Mouse (Mus musculus) lung, adult 18-20 months (tissue): ENCODE measurements around the gene Sh3d21.
A peak's percentile ranks its signal among the peaks of the same experiment; 100 is the strongest.

Experiments used
- DNase-seq, 2 experiments: peaks; one replicate each; pipeline ENCODE4 v3.0.0; 2022; ENCODE audit warnings: mixed read lengths in 2 of 2

Sh3d21 gene

DNA sequence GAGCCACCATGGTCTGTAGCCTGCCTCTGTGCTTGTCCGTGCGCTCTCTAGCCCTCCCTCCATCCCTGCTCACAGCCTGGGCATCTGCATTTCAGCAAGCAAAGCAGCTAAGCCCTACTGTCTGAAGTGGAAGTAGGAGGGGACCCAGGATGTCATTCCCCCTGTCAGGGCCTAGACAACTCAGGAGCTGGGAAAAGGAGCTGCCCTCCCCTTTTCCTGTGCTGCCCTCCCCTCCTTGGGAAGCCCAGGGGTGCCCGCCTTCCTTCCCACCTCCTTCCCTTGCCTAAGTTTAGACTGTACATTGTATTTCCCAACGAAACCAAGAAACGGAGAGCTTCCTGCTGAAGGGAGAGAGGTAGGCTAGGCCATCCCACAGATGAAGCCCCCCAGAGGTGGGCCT, 22.3 kb downstream of the Sh3d21 start:
- DNase-seq = no peak

DNA sequence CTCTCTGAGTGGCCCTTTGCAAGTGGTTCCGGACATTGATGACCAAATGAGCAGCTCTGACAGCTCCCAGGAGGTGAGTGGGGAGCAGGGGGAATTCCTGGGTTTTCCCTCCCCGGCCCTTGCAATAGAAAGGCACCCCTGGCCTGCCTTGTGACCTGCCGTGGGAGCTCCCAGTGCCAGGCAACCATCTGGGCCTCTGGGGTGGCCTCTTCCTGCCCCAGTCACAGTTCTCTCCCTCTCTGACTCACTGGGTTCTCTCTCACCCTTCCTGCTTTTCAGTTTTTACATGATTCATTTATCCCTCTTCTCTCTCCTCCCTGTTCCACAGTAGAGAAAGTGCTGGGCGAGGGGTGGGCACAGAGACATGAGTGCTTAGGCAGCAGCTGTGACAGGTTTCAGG, 25.5 kb downstream of the Sh3d21 start:
- DNase-seq = no peak

DNA sequence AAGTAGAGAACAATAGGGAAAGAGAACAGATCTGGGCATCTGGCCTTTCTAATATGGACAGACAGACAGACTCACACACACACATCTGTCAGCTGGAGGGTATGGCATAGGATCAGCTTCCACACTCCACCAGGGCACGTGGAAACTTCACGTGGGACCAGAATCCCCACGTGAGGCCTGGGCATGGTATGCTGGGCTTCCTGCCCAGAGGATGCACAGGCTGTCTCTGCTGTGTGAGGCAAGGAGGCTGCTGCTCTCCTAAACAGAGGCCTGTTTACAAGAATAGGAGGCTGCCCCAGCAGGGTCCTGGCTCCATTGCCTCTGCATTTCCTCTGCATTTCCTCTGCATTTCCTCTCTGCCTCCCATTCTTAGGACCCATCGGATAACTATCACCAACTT, 28.7 kb downstream of the Sh3d21 start:
- no peak for DNase-seq

DNA sequence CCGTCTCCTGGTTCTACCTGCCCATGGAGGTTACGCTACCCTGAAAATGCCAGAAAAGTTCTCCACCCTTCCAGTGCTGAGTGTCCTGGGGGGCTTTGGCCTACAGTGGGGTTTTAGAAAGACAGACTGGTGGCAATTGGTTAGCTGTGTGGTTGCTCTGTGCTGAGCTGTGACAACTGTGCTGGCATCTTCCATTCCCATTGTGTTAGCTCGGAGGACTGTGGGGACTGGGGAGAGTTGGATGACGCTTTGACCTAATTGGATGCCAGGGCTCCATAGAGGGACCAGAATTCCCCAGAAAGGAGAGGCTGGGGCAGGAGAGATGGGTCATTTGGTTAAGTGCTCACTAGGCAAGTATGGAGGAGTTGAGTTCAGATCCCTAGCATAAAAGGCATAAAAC, 29.1 kb downstream of the Sh3d21 start:
- no peak for DNase-seq

DNA sequence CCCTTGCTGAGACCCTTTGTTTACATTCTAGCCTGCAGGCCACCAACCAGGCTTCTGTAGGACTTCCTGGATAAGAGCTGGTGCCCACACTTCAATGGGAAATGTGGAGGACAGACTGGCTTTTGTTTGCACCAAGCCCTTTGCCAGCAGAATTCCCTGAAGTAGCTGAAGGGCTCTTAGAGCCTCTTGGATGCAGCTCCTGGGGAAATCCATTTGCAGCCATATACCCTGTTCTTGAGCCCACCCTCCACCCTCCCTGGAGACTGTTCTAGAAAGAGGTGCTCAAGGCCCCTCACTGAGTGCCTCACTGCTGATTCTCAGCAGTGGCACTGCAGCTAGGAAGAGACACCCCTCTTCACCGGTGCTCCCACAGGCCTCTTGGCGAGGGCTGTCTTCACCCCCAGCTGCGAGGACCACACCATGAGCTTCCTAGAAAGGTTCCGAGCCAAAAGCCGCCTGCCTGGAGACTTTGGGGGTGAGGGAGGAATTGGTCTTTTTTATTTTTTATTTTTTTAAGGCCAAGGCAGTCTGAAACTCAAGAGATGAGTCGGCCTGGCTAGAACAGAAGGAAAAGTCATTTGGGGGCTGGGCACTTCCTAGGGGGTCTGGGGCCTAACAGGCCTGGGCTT, 30.5 kb downstream of the Sh3d21 start:
- peak; percentile 57 to 74 for DNase-seq

DNA sequence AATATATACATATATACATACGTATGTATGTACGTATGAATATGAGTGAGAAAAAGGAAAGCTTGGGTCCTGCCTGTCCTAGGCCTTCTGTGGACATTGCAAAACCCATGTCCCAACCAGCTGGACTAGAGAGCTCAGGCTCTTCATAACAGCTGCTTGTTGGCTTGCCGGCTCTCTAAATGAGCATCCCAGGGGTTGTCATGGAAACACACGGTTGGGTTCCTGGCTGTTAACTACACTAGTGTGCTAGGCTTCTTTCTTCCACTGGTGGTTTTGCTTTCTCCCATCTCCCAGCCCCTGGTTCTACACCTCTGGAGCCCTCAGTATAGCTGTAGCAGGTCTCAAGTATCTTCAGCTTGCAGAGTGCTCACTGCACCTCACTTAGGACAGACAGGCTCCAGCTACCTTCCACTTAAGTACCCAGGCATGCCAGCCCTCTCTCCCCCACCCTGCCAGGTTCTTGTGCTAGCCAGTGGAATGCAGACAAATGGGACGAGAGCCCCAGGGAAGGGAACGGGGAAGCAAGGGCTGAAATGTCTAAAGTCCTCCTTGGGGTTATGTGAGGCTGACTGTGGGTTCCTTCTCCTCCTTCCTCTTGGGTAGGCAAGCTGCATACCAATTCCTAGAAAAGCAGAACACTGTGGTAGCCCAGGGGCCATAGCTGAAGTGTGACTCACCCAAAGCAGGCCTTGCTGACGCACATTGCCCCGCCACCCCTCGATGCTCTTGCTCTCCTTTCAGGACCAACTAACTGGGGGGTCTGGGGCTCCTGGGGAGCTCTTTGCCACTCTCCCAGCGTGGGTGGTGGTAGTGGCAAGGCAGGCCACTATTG, 31.8 kb downstream of the Sh3d21 start:
- DNase-seq = peak; percentile 81 to 85

DNA sequence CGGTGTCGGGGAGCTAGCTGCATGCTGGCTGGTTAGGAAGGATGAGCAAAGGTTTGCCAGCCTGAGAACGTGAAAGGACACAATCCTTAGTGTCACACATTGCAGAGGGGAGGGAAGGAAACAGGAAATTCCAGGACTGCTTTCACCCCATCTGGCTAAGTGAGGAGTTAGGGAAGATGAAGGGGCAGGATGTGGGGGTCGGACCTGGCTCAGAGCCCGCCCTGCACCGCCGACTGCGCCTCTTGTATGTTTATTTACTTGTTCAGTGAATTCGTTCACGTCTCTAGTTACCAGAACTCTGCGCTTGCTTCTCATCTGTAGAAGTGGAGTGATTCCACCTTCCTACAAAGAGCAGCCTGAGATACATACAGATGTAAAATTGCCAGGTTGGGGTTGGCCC, 32.8 kb downstream of the Sh3d21 start:
- no peak for DNase-seq

DNA sequence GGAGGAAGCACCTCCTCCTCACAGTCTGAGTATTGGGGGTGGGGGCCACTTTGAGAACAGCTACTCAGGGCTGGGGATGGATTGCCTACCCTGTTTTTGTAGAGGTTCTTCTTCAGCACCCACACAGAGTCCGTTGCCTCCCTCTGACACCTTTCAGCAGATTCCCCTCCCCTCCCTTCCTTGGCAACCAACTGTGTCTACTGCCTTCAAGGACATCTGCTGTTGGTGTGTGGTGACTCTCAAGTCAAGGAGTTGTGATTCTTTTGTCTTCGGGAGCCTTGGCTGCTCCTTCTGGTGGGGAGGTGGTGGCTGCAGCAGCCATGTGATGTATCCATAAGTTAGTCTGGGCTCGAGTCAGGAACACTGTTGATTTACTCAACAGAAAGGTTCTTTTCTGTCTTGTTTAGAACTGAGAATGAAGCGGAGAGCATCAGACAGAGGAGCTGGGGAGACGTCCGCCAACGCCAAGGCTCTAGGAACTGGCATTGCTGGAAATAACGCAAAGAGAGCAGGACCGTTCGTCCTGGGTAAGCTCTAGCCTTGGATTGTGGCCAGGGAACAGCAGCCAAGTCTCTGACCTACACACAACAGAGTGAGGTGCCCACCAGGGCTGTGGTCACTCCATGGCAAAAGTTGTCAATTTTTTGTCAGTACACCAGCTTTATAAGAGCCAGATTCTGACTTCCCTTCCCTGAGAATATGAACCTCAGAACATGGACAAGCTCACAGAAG, 39.8 kb downstream of the Sh3d21 start:
- DNase-seq = no peak

DNA sequence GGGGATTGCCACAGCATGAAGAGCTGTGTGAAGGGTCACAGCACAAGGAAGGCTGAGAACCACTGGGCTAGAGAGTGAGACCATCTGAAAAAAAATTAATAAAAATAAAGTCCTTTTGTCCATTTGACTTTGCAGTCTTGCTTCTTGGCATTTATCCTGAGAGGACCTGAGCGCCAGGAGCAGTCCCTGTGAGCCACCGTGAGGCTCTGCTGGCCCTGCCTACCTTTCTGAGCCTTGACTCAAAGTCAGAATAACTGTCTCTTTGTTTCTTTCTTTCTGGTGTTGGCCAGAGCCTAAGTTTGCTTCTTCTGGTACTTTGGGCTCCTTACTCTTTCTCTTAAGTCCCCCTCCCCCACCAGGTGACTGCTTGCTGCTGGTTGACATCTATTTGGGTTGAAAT, 42.8 kb downstream of the Sh3d21 start:
- no peak for DNase-seq

DNA sequence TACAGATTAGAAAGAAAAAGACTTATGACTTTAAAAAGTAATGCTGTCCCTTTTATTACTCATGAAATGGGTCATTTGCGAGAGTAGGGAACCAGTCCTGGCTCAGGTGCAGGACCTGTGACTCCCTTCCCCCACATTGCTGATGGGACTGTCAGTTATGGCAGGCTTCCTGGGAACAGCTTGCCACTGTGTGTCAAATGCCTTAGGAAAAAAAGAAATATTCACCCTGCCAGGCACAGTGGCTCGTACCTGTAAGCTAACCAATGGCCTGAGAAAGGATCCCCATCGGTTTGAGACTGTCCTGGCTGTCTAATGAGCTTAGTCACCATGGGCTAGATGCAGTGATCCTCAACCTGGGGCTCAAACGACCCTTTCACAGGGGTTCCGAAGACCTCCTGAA, 43.2 kb downstream of the Sh3d21 start:
- no peak for DNase-seq

DNA sequence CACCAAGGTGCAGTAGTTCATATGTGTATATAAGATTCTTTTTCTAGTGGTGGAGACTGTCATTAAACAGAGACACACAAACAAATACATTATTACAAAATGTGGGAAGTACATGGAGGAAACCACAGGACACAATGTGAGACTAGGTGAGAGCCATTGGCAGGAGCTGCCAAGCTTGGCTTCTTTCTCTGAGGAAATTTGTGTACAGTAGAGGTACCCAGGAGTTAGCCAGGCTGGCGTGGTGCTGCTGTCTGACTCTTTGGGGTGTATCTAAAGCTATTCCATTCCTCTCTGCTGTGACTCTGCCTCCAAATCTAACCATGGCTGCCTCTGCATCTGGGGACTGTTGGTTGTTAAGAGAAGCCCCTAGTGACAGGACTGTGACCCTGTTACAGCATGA, 44.2 kb downstream of the Sh3d21 start:
- DNase-seq = no peak

DNA sequence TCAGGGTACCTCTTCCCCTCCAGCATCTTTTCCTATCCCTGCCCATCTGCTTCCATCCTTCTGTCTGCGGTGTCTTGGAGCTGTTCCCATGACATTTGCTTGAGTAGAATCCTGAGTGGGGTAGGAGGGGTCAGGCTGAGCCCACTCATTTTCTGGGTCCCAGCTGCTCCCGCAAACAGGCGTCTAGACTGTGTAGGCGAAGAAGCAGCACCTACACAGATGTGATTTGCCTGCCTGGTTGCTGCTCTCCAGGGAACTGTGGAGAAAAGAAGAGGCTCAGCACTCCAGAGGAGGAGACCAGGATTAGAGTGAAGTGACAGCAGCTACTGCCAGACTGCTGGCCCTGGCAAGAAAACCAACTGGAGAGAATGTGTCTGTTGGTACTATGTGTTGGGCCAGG, 44.6 kb downstream of the Sh3d21 start:
- no peak for DNase-seq

DNA sequence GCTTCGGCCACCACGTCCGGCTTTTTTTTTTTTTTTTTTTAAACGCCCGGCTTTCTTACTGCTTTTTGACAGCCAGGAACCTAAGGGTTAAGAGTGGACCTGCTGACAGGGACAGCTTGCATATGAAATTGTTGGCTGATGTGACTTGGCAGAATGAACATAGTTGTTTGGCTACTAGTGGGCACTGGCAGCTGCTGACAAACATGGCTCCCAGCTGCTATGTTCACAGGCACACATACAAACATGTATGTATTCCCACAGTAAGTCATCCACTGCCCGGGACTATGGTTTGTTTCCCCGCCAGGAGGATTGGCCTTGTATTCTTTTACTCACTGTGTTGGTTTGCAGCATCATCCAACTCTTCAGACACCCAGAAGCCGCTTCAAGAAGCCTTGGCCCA, 46.2 kb downstream of the Sh3d21 start:
- no peak for DNase-seq

DNA sequence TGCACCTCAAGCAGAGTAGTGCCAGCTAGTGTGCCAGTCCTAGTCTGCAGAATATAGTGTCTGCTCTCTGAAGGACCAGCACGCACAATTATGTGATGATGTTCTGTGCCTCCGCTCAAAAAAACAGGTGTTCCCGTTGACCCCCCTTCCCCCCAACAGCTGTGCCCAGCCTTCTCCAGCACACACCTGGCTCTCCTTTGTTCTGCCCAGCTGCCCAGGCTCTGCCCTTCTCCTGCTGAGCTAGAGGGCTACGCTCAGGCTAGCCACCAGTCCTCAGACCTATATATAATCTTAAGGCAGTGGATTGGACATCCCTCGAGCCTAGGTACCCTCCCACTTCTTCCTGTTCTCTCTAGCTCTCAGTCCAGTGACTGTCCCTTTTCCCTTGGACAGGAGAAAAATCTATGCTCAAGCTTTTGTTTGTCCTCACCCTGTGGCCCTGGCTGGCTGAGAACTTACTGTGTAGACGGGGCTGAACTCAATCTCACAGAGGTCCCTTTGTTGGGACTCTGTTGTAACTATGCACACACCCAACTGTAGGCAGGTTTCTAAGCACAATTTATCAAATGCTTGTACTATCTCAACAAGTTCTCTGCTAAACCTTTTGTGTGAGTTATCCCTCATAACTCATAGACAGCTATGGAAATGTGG, 47.3 kb downstream of the Sh3d21 start:
- no peak for DNase-seq

DNA sequence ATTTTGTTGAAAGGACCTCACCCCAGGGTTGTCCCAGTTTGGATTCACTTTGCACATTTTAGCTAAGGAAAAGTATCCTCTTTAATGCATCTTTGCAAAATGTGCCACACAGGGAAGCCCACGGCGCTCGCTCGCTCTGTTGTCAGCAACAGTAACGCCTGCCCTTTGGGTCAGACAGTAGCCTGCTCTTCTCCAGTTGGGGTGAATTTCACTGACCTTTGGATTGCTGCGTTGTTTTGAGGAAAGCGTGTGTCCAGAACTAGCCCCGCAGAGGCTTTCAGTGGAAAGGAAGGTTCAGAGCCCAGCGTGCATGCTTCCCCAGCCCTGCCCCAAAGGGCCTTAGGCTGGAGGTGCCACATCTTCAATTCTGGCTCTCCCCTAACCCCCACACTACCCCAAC, 47.9 kb downstream of the Sh3d21 start:
- no peak for DNase-seq

DNA sequence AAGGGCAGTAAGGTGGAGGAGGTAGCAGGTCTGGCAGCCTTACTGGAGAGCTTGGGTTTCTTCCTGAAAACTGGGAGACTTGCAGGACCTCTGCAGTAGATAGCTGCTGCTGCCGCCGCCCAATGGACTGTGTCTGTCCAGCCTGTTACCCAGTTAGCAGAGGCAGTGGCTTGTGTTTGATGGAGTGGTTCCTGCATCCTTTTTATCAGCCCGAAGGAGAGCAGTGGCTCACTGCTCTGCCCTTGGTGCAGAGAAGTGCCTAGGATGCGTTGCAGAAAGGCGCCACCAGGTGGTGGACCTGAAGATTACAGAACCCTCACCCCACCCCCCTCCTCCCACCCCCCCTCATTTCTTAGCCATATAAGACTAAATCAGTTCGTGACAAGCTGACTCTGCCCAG, 49.3 kb downstream of the Sh3d21 start:
- DNase-seq = peak; percentile 37 to 53

DNA sequence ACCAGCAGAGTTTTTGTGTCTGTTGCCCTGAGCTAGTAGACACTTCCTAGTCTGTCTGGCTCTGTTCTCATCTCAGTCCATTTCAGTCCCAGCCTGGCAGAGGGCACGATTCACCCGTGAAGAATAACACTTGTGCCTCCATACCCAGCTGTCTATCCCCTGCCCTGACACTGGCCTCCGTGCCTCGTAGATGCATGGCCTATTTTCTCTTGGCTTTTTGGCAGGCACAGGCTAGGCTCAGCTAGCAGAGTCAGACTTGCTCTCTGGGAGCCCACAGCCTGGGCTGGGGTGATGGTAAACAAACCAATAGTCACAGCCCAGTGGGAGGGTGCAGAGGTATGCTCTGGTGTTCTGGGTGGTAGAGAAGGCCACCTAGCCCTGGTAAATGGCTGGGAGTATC, 50.0 kb downstream of the Sh3d21 start:
- no peak for DNase-seq

DNA sequence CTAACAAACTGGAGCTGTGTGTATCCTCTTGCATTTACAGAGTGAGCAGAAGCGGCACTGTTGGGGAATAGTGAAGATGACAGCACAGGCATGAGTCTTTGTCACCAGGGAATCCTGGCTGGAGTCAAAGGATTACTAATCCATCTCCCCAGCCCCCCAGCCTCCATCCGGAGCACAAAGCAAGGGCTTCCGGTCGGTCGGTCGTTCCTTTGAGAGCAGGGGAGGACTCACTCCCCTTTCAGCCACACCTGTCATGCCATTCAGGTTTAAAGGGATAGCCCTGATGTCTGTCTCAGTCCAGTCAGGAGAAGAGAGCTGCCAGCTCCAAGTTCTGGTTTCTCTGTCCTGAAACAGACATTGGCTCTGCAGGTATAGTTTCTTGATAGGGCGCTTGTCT, 52.1 kb downstream of the Sh3d21 start:
- peak in 1 of 2 experiments; percentile 55 for DNase-seq

DNA sequence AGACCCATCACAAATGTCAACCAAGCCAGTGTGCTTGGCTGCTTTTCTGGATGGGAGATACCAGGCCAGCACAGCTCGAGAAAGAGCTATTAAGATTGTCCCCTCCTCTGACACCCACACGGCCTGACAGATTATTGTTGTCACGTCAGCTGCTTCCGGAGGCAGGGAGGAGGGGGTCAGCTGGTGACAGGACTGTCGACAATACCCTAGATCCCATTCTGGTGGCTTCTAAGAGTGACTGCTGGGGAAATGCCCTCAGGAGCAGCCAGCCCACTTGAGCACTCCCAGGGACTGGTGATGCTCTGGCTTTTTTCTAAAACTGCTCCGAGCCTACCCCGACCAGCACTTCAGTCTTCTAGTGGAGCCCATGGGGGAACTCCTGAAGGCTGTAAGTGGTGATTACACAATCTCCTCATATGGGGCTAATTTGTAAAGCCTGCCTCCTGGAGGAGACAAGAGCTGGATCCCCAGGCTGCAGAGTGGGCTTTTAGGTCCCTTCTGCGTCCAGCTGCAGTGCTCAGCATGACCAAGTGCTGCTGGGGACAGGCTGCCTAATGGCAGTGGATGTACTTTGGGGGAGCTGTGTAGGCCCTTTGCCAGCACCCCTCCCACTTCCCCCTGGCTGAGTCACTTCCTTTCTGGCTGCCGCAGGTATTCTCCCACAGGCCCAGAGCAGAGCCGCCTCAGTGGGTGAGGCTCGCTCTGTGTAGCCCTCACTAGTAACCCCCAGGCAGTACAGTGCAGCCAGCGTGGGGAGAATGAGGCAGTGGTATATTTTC, 52.7 kb downstream of the Sh3d21 start:
- DNase-seq = peak; percentile 92 to 93

DNA sequence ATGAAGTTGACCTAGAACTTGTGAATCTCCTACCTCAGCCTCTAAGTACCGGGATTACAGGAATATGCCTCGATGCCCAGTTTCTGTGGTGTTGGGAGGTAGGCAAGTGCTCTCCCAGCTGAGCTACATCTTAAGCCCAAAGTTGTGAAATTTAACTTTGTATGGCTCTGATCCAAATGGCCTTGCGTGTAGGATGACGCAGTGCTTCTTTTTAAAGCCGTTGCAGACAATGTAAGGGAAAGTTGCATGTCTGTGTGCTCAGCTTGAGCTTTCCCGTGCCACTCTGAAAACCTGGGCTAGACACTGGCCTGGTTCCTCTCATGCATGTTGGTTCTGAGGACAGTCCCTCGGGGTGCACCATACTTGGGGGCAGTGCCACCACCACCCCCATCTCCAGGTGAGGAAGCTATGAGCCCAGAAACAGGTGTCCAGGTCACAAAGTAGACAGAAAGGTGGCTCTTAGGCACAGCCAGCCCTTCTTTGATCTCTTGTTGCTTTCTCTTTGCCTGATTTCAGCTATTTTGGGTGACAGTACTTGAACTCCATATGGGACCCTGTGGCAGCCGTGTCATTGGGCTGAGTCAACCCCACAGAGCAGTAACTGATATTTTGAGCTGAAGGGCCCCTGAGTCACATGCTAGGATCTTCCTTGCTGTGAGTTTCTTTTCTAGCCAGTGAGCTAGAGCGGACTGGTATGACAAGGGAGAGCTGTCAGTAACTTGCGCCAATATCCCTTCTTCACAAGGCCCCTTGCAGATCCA, 53.5 kb downstream of the Sh3d21 start:
- peak; percentile 40 to 59 for DNase-seq

DNA sequence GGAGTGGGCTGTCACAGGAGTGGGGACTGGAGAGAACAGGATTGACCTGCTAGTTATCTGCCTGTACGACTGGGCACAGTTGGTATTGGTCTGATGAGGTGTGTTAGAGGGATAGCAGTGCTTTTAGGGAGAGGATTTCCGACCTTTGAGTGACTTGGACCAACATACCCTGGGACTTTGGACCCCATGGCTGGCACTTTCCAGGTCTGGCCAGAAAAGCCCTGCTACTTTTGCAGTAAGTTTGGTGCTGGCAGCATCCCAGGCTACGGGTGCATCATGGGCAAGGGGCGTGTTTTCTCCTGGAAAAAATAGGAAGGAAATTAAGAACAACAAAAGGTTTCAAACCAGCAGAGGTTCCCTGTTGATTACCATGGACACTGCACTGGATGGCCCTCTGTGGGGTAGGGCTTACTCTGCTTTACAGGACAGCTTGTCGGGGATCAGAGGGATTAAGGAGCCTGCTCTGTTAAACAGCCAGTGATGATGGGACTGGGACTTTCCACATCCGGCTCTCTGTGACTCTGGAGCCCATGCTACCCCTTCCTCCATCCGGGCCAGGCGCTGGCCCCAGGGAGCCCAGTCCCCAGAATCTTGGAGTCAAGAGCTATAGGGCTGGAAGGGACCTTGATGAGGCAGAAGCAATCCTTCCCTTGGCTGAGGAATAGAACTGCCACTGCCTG, 55.1 kb downstream of the Sh3d21 start:
- DNase-seq = no peak
